Mouse (Mus musculus): Measurements from ENCODE around the gene Ift88.

Ift88 gene

DNA sequence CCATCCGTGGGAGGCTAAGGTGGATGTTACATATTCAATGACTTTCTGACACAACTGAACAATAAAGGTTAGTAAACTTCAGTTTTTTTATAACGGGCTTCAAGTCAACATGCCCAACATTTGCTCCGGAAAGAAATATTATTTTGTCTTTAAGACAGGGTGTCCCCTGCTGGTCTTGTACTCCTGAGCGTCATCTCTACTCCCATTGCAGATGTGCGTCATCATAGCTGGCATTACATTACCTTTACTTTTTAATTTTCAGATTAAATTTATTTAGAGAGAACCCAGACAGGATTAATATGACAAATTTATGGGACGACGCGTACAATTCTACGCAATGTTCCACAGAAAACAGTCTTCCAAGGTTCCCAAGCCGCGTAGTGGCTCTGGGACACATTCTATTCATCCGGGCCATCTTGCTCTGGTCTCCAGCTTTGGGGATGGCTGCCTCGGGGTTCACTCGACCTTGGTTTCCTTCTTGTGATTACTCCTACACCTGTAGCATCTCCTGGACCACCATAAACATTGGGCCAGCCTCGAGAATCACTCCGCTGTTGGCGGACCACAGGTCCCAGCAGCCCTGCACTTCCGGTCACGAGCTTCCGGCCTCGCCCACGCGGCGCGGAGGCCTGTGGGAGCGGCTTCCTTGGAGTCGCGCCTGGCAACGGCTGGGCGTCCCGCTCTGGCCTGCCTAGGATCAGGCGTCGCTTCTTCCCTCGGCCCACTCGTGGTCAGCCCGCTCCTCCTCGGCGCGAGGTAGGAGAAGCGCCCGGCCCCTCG is at the start of gene Ift88:
Gene Ift88, plus strand, starts transcription at position 631 of the 780 bp plus-strand sequence.
- Histone ChIP-seq H3K27me3 (ENCODE audit: control insufficient read depth, insufficient read depth, low read length, poor library complexity, severe bottlenecking) (no peaks in the 10 kb centered on the region), H3K36me3 (ENCODE audit: control insufficient read depth, insufficient read depth, low read length, poor library complexity, severe bottlenecking) (no peaks in the 10 kb centered on the region)
- DNase-seq (ENCODE audit: low read depth, low spot score), result peak; percentile 87

DNA sequence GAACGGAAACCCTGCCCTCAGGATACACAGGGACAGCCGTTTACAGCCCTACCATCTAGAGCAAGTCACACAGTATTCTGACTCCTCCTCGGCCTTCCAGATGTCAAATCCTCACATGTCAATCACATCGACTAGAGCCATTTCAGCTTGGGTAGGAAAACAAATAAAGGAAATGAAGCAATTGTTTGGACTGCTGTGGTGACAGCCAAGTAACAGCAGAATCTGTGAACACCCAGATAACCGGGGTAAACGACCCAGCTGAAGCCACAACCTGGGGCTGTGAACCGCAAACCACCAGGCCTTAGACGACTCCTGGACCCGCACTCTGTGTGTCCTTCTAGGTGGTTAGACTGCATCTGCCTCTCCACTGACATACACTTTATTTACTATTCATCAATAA is 48.7 kb upstream of the Ift88 start:
- Histone ChIP-seq H3K36me3 (ENCODE audit: control insufficient read depth, insufficient read depth, low read length, poor library complexity, severe bottlenecking) (no peaks in the 10 kb centered on the region), H3K27me3 (ENCODE audit: control insufficient read depth, insufficient read depth, low read length, poor library complexity, severe bottlenecking) (no peaks in the 10 kb centered on the region)
- no peak for DNase-seq (ENCODE audit: low read depth, low spot score)

GRCm38 (mm10) chr14:57376016-57376415 is 47.8 kb upstream of the Ift88 start:
- Histone ChIP-seq H3K36me3 (ENCODE audit: control insufficient read depth, insufficient read depth, low read length, poor library complexity, severe bottlenecking) (no peaks in the 10 kb centered on the region), H3K27me3 (ENCODE audit: control insufficient read depth, insufficient read depth, low read length, poor library complexity, severe bottlenecking) (no peaks in the 10 kb centered on the region)
- no peak for DNase-seq (ENCODE audit: low read depth, low spot score)

- H3K27me3 ChIP-seq (ENCODE audit: control insufficient read depth, insufficient read depth, low read length, poor library complexity, severe bottlenecking), result no peaks in the 10 kb centered on the region
- no peaks in the 10 kb centered on the region for H3K36me3 ChIP-seq (ENCODE audit: control insufficient read depth, insufficient read depth, low read length, poor library complexity, severe bottlenecking)
- no peak for DNase-seq (ENCODE audit: low read depth, low spot score)
Measured at GRCm38 (mm10) chr14:57376956-57377355, 46.9 kb upstream of the Ift88 start.

- Histone ChIP-seq H3K27me3 (ENCODE audit: control insufficient read depth, insufficient read depth, low read length, poor library complexity, severe bottlenecking) (no peaks in the 10 kb centered on the region), H3K36me3 (ENCODE audit: control insufficient read depth, insufficient read depth, low read length, poor library complexity, severe bottlenecking) (no peaks in the 10 kb centered on the region)
- no peak for DNase-seq (ENCODE audit: low read depth, low spot score)
Measured at GRCm38 (mm10) chr14:57377531-57377930, 46.3 kb upstream of the Ift88 start.

- no peak for DNase-seq (ENCODE audit: low read depth, low spot score)
Measured at GRCm38 (mm10) chr14:57385667-57386066, 38.2 kb upstream of the Ift88 start.

DNA sequence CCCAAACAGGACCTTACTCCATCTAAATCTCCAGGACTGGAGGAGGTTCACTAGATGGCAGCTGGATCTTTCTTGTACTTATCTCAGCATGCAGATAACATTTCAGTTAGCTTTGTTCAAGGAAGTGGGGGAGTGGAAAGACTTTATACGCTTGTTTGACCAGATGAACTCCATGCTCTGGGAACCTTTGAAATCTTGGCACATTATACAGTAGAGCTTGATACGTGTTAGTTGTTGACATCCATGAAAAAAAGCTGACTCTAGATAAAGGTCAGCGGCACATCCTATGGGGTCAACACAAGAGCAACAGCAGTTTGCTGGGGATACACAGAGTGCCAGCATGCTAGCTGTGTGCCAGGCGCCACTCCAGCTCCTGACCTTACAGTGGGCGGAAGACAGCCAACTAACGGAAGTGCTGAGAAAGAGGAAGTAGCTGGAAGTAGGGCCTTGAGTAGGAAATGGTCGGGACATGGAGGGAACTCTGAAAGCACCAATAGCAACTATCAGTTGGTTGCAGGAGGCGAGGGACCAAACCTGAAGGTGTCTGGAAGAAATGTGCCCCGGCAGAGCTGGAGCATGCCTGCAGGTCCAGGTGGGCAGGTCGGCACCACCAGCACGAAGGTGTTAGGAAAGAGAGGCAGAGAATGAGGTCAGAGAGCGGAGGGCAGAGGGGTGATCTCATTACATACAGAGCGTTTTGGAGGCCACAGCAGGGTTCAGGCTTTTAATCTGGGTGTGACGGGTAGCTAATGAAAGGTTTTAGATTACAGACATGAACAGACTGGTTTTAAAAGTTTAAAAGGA is 36.9 kb upstream of the Ift88 start:
- H3K36me3 ChIP-seq (ENCODE audit: control insufficient read depth, insufficient read depth, low read length, poor library complexity, severe bottlenecking), result no peaks in the 10 kb centered on the region
- DNase-seq (ENCODE audit: low read depth, low spot score), result no peak
- H3K27me3 ChIP-seq (ENCODE audit: control insufficient read depth, insufficient read depth, low read length, poor library complexity, severe bottlenecking), result no peaks in the 10 kb centered on the region

More at GRCm38 (mm10) chr14:57385667-57386066, 38.2 kb upstream of the Ift88 start:
- Histone ChIP-seq H3K27me3 (ENCODE audit: control insufficient read depth, insufficient read depth, low read length, poor library complexity, severe bottlenecking) (no peaks in the 10 kb centered on the region), H3K36me3 (ENCODE audit: control insufficient read depth, insufficient read depth, low read length, poor library complexity, severe bottlenecking) (no peaks in the 10 kb centered on the region)

DNA sequence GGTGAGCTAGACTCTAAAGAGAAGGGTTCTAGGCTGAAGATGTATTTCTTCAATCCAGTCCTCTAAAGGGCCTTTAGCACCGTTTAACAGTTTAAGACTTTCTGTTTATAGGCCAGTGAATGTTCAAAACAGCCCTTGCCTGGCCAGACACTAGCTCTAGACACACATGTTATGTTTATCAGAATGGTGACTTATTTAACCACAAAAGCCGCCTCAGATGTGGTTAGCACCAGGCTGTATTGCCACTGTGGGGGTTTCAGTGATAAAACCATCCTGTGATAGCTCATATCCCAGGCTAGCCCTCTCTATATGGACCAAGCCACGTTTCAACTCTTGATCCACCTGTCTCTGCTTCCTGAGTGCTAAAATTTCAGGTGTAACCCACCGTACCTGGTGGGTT is 32.2 kb upstream of the Ift88 start:
- no peaks in the 10 kb centered on the region for H3K36me3 ChIP-seq (ENCODE audit: control insufficient read depth, insufficient read depth, low read length, poor library complexity, severe bottlenecking)
- no peaks in the 10 kb centered on the region for H3K27me3 ChIP-seq (ENCODE audit: control insufficient read depth, insufficient read depth, low read length, poor library complexity, severe bottlenecking)
- no peak for DNase-seq (ENCODE audit: low read depth, low spot score)

- DNase-seq (ENCODE audit: low read depth, low spot score), result no peak
- H3K36me3 ChIP-seq (ENCODE audit: control insufficient read depth, insufficient read depth, low read length, poor library complexity, severe bottlenecking), result no peaks in the 10 kb centered on the region
- no peaks in the 10 kb centered on the region for H3K27me3 ChIP-seq (ENCODE audit: control insufficient read depth, insufficient read depth, low read length, poor library complexity, severe bottlenecking)
Measured at GRCm38 (mm10) chr14:57392278-57392677, 31.6 kb upstream of the Ift88 start.

- no peaks in the 10 kb centered on the region for H3K36me3 ChIP-seq (ENCODE audit: control insufficient read depth, insufficient read depth, low read length, poor library complexity, severe bottlenecking)
- H3K27me3 ChIP-seq (ENCODE audit: control insufficient read depth, insufficient read depth, low read length, poor library complexity, severe bottlenecking), result no peaks in the 10 kb centered on the region
- no peak for DNase-seq (ENCODE audit: low read depth, low spot score)
Measured at GRCm38 (mm10) chr14:57395470-57395869, 28.4 kb upstream of the Ift88 start.

GRCm38 (mm10) chr14:57397221-57397620 is 26.6 kb upstream of the Ift88 start:
- DNase-seq (ENCODE audit: low read depth, low spot score), result no peak
- Histone ChIP-seq H3K27me3 (ENCODE audit: control insufficient read depth, insufficient read depth, low read length, poor library complexity, severe bottlenecking) (no peaks in the 10 kb centered on the region), H3K36me3 (ENCODE audit: control insufficient read depth, insufficient read depth, low read length, poor library complexity, severe bottlenecking) (no peaks in the 10 kb centered on the region)

- Histone ChIP-seq H3K27me3 (ENCODE audit: control insufficient read depth, insufficient read depth, low read length, poor library complexity, severe bottlenecking) (no peaks in the 10 kb centered on the region), H3K36me3 (ENCODE audit: control insufficient read depth, insufficient read depth, low read length, poor library complexity, severe bottlenecking) (no peaks in the 10 kb centered on the region)
- peak; percentile 94 for DNase-seq (ENCODE audit: low read depth, low spot score)
Measured at GRCm38 (mm10) chr14:57398065-57398757, 25.7 kb upstream of the Ift88 start, which contains the start of gene Cryl1. TSS of gene Cryl1 (minus strand) at chr14:57398529.

DNA sequence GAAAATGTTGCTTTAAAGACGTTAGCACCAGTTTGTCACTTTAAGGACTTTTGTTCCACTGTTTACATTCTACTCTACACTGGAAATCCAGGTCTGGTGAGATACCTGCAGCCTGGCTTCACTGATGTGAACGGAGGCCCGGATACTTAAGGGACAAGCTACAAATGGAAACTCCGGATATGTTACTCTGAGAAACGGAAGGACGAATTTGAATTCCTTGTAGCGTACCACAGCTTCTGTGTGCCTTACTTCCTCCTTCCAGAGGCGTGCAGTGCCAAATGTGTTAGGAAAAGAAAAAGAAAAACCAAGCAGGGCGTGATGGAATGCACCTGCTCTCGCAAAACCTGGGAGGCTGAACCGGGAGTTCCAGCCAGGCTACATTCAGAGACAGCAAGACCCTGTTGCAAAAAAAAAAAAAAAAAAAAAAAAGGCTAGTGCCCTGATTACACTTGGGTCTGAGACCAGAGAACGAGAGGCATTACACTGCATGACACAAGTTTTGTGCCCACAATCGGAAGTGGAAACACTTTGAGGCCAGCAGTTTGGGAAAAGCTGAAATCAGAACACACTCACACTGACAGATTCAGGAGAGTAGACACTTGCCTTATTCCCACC is 24.9 kb upstream of the Ift88 start:
- no peaks in the 10 kb centered on the region for H3K36me3 ChIP-seq (ENCODE audit: control insufficient read depth, insufficient read depth, low read length, poor library complexity, severe bottlenecking)
- DNase-seq (ENCODE audit: low read depth, low spot score), result peak; percentile 50

DNA sequence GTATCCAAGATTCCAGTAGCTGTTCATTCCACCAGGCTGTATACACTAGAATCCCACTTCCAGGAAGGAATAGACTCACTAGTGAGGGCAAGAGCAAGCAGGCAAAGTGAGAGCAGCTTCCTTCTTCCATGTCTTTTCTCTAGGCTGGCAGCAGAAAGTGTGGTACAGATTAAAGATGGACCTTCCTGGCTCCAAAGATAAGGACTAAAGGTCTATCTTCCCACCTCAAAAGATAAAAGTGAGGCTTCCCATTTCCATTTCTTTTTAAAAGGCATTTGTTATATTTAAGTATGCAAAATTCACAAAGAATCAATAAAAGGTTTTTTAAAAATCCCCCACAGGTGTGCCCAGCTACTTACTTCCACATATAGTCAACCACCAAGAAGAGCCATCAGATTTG is 21.0 kb upstream of the Ift88 start:
- H3K36me3 ChIP-seq (ENCODE audit: control insufficient read depth, insufficient read depth, low read length, poor library complexity, severe bottlenecking), result no peaks in the 10 kb centered on the region
- DNase-seq (ENCODE audit: low read depth, low spot score), result no peak
- H3K27me3 ChIP-seq (ENCODE audit: control insufficient read depth, insufficient read depth, low read length, poor library complexity, severe bottlenecking), result no peaks in the 10 kb centered on the region

More for the DNA sequence above, 24.9 kb upstream of the Ift88 start:
- no peaks in the 10 kb centered on the region for H3K27me3 ChIP-seq (ENCODE audit: control insufficient read depth, insufficient read depth, low read length, poor library complexity, severe bottlenecking)

Measured in splenic B cell, adult 2 months (primary cell).